Mouse (Mus musculus): ENCODE results near the gene Ctdspl.

The Ctdspl gene

GRCm38 (mm10) chr9:118948486-118948885 lies 22.2 kb downstream of the Ctdspl start:
- intact Hi-C loops (cut with DNase I) = no loop called here

GRCm38 (mm10) chr9:118949124-118949523 lies 22.9 kb downstream of the Ctdspl start:
- intact Hi-C loops (cut with DNase I) = no loop called here

- intact Hi-C loops (cut with DNase I) = no loop called here
These were observed 23.4 kb downstream of the Ctdspl start for GRCm38 (mm10) chr9:118949654-118950053.

- intact Hi-C loops (cut with DNase I) = no loop called here
These were observed 23.8 kb downstream of the Ctdspl start for GRCm38 (mm10) chr9:118950061-118950460.

- intact Hi-C loops (cut with DNase I) = no loop called here
These were observed 24.5 kb downstream of the Ctdspl start for GRCm38 (mm10) chr9:118950751-118951150.

GRCm38 (mm10) chr9:118951381-118951780 lies 25.1 kb downstream of the Ctdspl start:
- intact Hi-C loops (cut with DNase I) = no loop called here

- intact Hi-C loops (cut with DNase I) = no loop called here
These were observed 25.9 kb downstream of the Ctdspl start for GRCm38 (mm10) chr9:118952180-118952579.

GRCm38 (mm10) chr9:118953465-118954194 lies 27.4 kb downstream of the Ctdspl start:
- intact Hi-C loops (cut with DNase I) = no loop called here

GRCm38 (mm10) chr9:118958802-118959201 lies 32.5 kb downstream of the Ctdspl start:
- intact Hi-C loops (cut with DNase I) = no loop called here

- intact Hi-C loops (cut with DNase I) = no loop called here
These were observed 34.3 kb downstream of the Ctdspl start for GRCm38 (mm10) chr9:118960415-118961091.

GRCm38 (mm10) chr9:118963149-118963548 lies 36.9 kb downstream of the Ctdspl start:
- intact Hi-C loops (cut with DNase I) = no loop called here

- intact Hi-C loops (cut with DNase I) = no loop called here
These were observed 38.2 kb downstream of the Ctdspl start for GRCm38 (mm10) chr9:118964263-118965034.

- intact Hi-C loops (cut with DNase I) = no loop called here
These were observed 43.6 kb downstream of the Ctdspl start for GRCm38 (mm10) chr9:118969810-118970209.

- intact Hi-C loops (cut with DNase I) = no loop called here
These were observed 46.8 kb downstream of the Ctdspl start for GRCm38 (mm10) chr9:118973028-118973427.

- intact Hi-C loops (cut with DNase I) = no loop called here
These were observed 47.3 kb downstream of the Ctdspl start for GRCm38 (mm10) chr9:118973566-118973965.

GRCm38 (mm10) chr9:118974148-118974547 lies 47.9 kb downstream of the Ctdspl start:
- intact Hi-C loops (cut with DNase I) = no loop called here

- intact Hi-C loops (cut with DNase I) = no loop called here
These were observed 49.0 kb downstream of the Ctdspl start for GRCm38 (mm10) chr9:118975211-118975671.

- intact Hi-C loops (cut with DNase I) = no loop called here
These were observed 49.5 kb downstream of the Ctdspl start for GRCm38 (mm10) chr9:118975758-118976157.

- intact Hi-C loops (cut with DNase I) = no loop called here
These were observed 50.3 kb downstream of the Ctdspl start for GRCm38 (mm10) chr9:118976561-118976960.

GRCm38 (mm10) chr9:118977425-118977824 lies 51.2 kb downstream of the Ctdspl start:
- intact Hi-C loops (cut with DNase I) = no loop called here

- intact Hi-C loops (cut with DNase I) = no loop called here
These were observed 54.2 kb downstream of the Ctdspl start for GRCm38 (mm10) chr9:118980411-118980823.
